Mouse (Mus musculus): ENCODE results near the gene Marcks. TPM values are rescaled to one million over a fixed set of nuclear protein-coding genes. Genes with fewer than 3 reads are reported as not detected.

The Marcks gene
- polyA plus RNA-seq, 1 experiment from 2014 or later, result 79.0 TPM

GRCm38 (mm10) chr10:37133876-37134708 is 4.6 kb downstream of the Marcks start:
- Histone ChIP-seq H3K27me3 (replicated peaks) (no peaks in the 10 kb centered on the region), H3K9ac (no peak overlapping the region), H3K36me3 (peaks cover 17% of the 10 kb centered on the region), H3K4me3 (no peak overlapping the region), H3K4me1 (replicated peaks) (no peaks in the 10 kb centered on the region), H3K27ac (ENCODE audit: poor library complexity, severe bottlenecking) (no peak overlapping the region), H3K4me2 (no peak overlapping the region), H3K9me3 (replicated peaks) (no peaks in the 10 kb centered on the region)
- 88% methylated on average over 4 of the region's 4 CpGs for WGBS
- ATAC-seq (ENCODE audit: insufficient number of reproducible peaks, low FRiP score), result no peak

GRCm38 (mm10) chr10:37132671-37133070 is 6.0 kb downstream of the Marcks start:
- Histone ChIP-seq H3K27ac (ENCODE audit: poor library complexity, severe bottlenecking) (no peak overlapping the region), H3K4me2 (no peak overlapping the region), H3K4me3 (no peak overlapping the region), H3K9me3 (replicated peaks) (no peaks in the 10 kb centered on the region), H3K4me1 (replicated peaks) (no peaks in the 10 kb centered on the region), H3K9ac (no peak overlapping the region), H3K36me3 (peaks cover 17% of the 10 kb centered on the region), H3K27me3 (replicated peaks) (no peaks in the 10 kb centered on the region)
- no peak for ATAC-seq (ENCODE audit: insufficient number of reproducible peaks, low FRiP score)
- 95% methylated on average over 4 of the region's 4 CpGs for WGBS

GRCm38 (mm10) chr10:37129652-37130051 is 9.1 kb downstream of the Marcks start:
- H3K9me3 ChIP-seq (replicated peaks), result no peaks in the 10 kb centered on the region
- no peaks in the 10 kb centered on the region for H3K27me3 ChIP-seq (replicated peaks)
- H3K27ac ChIP-seq (ENCODE audit: poor library complexity, severe bottlenecking), result no peak overlapping the region
- no peak overlapping the region for H3K4me2 ChIP-seq
- H3K4me1 ChIP-seq (replicated peaks), result no peaks in the 10 kb centered on the region
- H3K9ac ChIP-seq, result no peak overlapping the region
- WGBS, result 81% methylated on average over 3 of the region's 3 CpGs
- no peak overlapping the region for H3K4me3 ChIP-seq
- ATAC-seq (ENCODE audit: insufficient number of reproducible peaks, low FRiP score), result no peak
- H3K36me3 ChIP-seq, result peaks cover 12% of the 10 kb centered on the region

GRCm38 (mm10) chr10:37115329-37115728 is 23.4 kb downstream of the Marcks start:
- ATAC-seq (ENCODE audit: insufficient number of reproducible peaks, low FRiP score), result no peak
- Histone ChIP-seq H3K36me3 (no peaks in the 10 kb centered on the region), H3K27ac (ENCODE audit: poor library complexity, severe bottlenecking) (no peak overlapping the region)

GRCm38 (mm10) chr10:37112812-37113211 is 25.9 kb downstream of the Marcks start:
- ATAC-seq (ENCODE audit: insufficient number of reproducible peaks, low FRiP score), result no peak
- 72% methylated on average over 4 of the region's 4 CpGs for WGBS

More at GRCm38 (mm10) chr10:37115329-37115728, 23.4 kb downstream of the Marcks start:
- Histone ChIP-seq H3K4me1 (replicated peaks) (no peaks in the 10 kb centered on the region), H3K9ac (no peak overlapping the region), H3K4me3 (no peak overlapping the region), H3K9me3 (replicated peaks) (no peaks in the 10 kb centered on the region), H3K4me2 (no peak overlapping the region), H3K27me3 (replicated peaks) (no peaks in the 10 kb centered on the region)
- 60% methylated on average over 2 of the region's 2 CpGs for WGBS

GRCm38 (mm10) chr10:37112362-37112761 is 26.4 kb downstream of the Marcks start:
- H3K4me3 ChIP-seq, result no peak overlapping the region
- H3K27me3 ChIP-seq (replicated peaks), result no peaks in the 10 kb centered on the region
- ATAC-seq (ENCODE audit: insufficient number of reproducible peaks, low FRiP score), result no peak
- no peak overlapping the region for H3K4me2 ChIP-seq
- H3K36me3 ChIP-seq, result no peaks in the 10 kb centered on the region
- H3K4me1 ChIP-seq (replicated peaks), result no peaks in the 10 kb centered on the region
- H3K27ac ChIP-seq (ENCODE audit: poor library complexity, severe bottlenecking), result no peak overlapping the region
- H3K9ac ChIP-seq, result no peak overlapping the region
- no peaks in the 10 kb centered on the region for H3K9me3 ChIP-seq (replicated peaks)
- 67% methylated on average over 3 of the region's 3 CpGs for WGBS

More at GRCm38 (mm10) chr10:37112812-37113211, 25.9 kb downstream of the Marcks start:
- Histone ChIP-seq H3K4me3 (no peak overlapping the region), H3K36me3 (no peaks in the 10 kb centered on the region), H3K27ac (ENCODE audit: poor library complexity, severe bottlenecking) (no peak overlapping the region), H3K27me3 (replicated peaks) (no peaks in the 10 kb centered on the region), H3K4me1 (replicated peaks) (no peaks in the 10 kb centered on the region), H3K4me2 (no peak overlapping the region), H3K9me3 (replicated peaks) (no peaks in the 10 kb centered on the region), H3K9ac (no peak overlapping the region)

- H3K9me3 ChIP-seq (replicated peaks), result no peaks in the 10 kb centered on the region
- no peaks in the 10 kb centered on the region for H3K4me1 ChIP-seq (replicated peaks)
- no peak overlapping the region for H3K4me3 ChIP-seq
- 68% methylated on average over 2 of the region's 2 CpGs for WGBS
- no peak overlapping the region for H3K4me2 ChIP-seq
- no peaks in the 10 kb centered on the region for H3K36me3 ChIP-seq
- ATAC-seq (ENCODE audit: insufficient number of reproducible peaks, low FRiP score), result no peak
- H3K27ac ChIP-seq (ENCODE audit: poor library complexity, severe bottlenecking), result no peak overlapping the region
- H3K27me3 ChIP-seq (replicated peaks), result no peaks in the 10 kb centered on the region
- no peak overlapping the region for H3K9ac ChIP-seq
Observed at GRCm38 (mm10) chr10:37111432-37111831, 27.3 kb downstream of the Marcks start.

GRCm38 (mm10) chr10:37106871-37107627 is 31.7 kb downstream of the Marcks start:
- Histone ChIP-seq H3K9ac (no peak overlapping the region), H3K4me1 (replicated peaks) (no peaks in the 10 kb centered on the region), H3K9me3 (replicated peaks) (no peaks in the 10 kb centered on the region), H3K27me3 (replicated peaks) (no peaks in the 10 kb centered on the region), H3K4me2 (no peak overlapping the region), H3K27ac (ENCODE audit: poor library complexity, severe bottlenecking) (no peak overlapping the region), H3K36me3 (no peaks in the 10 kb centered on the region), H3K4me3 (no peak overlapping the region)
- ATAC-seq (ENCODE audit: insufficient number of reproducible peaks, low FRiP score), result no peak
- whole genome bisulfite sequencing, result 64% methylated on average over 4 of the region's 4 CpGs

- H3K4me1 ChIP-seq (replicated peaks), result no peaks in the 10 kb centered on the region
- no peaks in the 10 kb centered on the region for H3K27me3 ChIP-seq (replicated peaks)
- no peaks in the 10 kb centered on the region for H3K36me3 ChIP-seq
- H3K4me3 ChIP-seq, result no peak overlapping the region
- H3K27ac ChIP-seq (ENCODE audit: poor library complexity, severe bottlenecking), result no peak overlapping the region
- no peak overlapping the region for H3K4me2 ChIP-seq
- no peaks in the 10 kb centered on the region for H3K9me3 ChIP-seq (replicated peaks)
- ATAC-seq (ENCODE audit: insufficient number of reproducible peaks, low FRiP score), result no peak
- no peak overlapping the region for H3K9ac ChIP-seq
- WGBS, result 82% methylated on average over 8 of the region's 8 CpGs
Observed at GRCm38 (mm10) chr10:37106303-37106702, 32.4 kb downstream of the Marcks start.

- no peak overlapping the region for H3K4me3 ChIP-seq
- H3K9me3 ChIP-seq (replicated peaks), result peaks cover 4% of the 10 kb centered on the region
- H3K27me3 ChIP-seq (replicated peaks), result no peaks in the 10 kb centered on the region
- H3K9ac ChIP-seq, result no peak overlapping the region
- no peak overlapping the region for H3K27ac ChIP-seq (ENCODE audit: poor library complexity, severe bottlenecking)
- H3K4me1 ChIP-seq (replicated peaks), result no peaks in the 10 kb centered on the region
- H3K4me2 ChIP-seq, result no peak overlapping the region
- ATAC-seq (ENCODE audit: insufficient number of reproducible peaks, low FRiP score), result no peak
- H3K36me3 ChIP-seq, result no peaks in the 10 kb centered on the region
- 76% methylated on average over 4 of the region's 4 CpGs for WGBS
Observed at GRCm38 (mm10) chr10:37102227-37103080, 36.3 kb downstream of the Marcks start.

GRCm38 (mm10) chr10:37101733-37102132 is 37.0 kb downstream of the Marcks start:
- no peak overlapping the region for H3K4me2 ChIP-seq
- no peak overlapping the region for H3K4me3 ChIP-seq
- H3K9ac ChIP-seq, result no peak overlapping the region
- ATAC-seq (ENCODE audit: insufficient number of reproducible peaks, low FRiP score), result no peak
- H3K27ac ChIP-seq (ENCODE audit: poor library complexity, severe bottlenecking), result no peak overlapping the region
- no peaks in the 10 kb centered on the region for H3K4me1 ChIP-seq (replicated peaks)
- no peaks in the 10 kb centered on the region for H3K36me3 ChIP-seq
- peaks cover 4% of the 10 kb centered on the region for H3K9me3 ChIP-seq (replicated peaks)
- WGBS, result 77% methylated on average over 2 of the region's 2 CpGs
- H3K27me3 ChIP-seq (replicated peaks), result no peaks in the 10 kb centered on the region
